Mouse (Mus musculus): ENCODE data around the gene Drap1.

- no peak for TF ChIP-seq MAFK (IDR thresholded peaks at IDR 0.05; ENCODE audit: insufficient read depth, low read depth, low read length)
- no peak for TF ChIP-seq ZC3H11A (IDR thresholded peaks at IDR 0.05; ENCODE audit: borderline replicate concordance, low read depth, low read length)
- no peak for TF ChIP-seq ZNF384 (IDR thresholded peaks at IDR 0.05; ENCODE audit: low read depth, low read length)
- TF ChIP-seq CHD2 (IDR thresholded peaks at IDR 0.05; ENCODE audit: low read depth, low read length) = no peak
- no peak for TF ChIP-seq HCFC1 (IDR thresholded peaks at IDR 0.05; ENCODE audit: borderline replicate concordance, insufficient read depth, low read length)
Measured at GRCm38 (mm10) chr19:5456922-5457745, 32.4 kb upstream of the Drap1 start.

Measured in ES-E14 (cell line).